Mouse (Mus musculus) liver, postnatal 0 days (tissue): ENCODE results near the gene Epyc. TPM values are rescaled to one million over a fixed set of nuclear protein-coding genes. Genes with fewer than 3 reads are reported as not detected.

Experiments used
- ATAC-seq: fragments of 200-750 bp; cut with Nextera tagmentation; 2 replicates; pipeline ENCODE4 v1.8.0; 2017; ENCODE audit warnings: mild to moderate bottlenecking, moderate library complexity
- DNase-seq: peaks from one replicate; pipeline ENCODE4 v3.0.0-alpha.2; 2016
- H3K27ac ChIP-seq: fragments of 300-500 bp; sonication (generic); 2 replicates; pipeline ENCODE4 v1.5.1; 2014; ENCODE audit warnings: antibody characterized with exemption, moderate library complexity, mild to moderate bottlenecking, low read depth
- H3K27me3 ChIP-seq: fragments of 300-500 bp; sonication (generic); 2 replicates; pipeline ENCODE4 v1.6.1; 2014; ENCODE audit warnings: low read length, control low read depth, mixed read lengths; ENCODE audit not compliant: insufficient read depth
- H3K36me3 ChIP-seq: fragments of 300-500 bp; sonication (generic); replicated peaks from 2 replicates; pipeline ENCODE4 v1.6.1; 2014; ENCODE audit warnings: mild to moderate bottlenecking, control low read depth, low read length, moderate library complexity, mixed read lengths; ENCODE audit not compliant: insufficient read depth
- H3K4me1 ChIP-seq: fragments of 300-500 bp; sonication (generic); 2 replicates; pipeline ENCODE4 v1.6.1; 2014; ENCODE audit warnings: antibody characterized with exemption, mild to moderate bottlenecking, control low read depth; ENCODE audit not compliant: insufficient read depth
- H3K4me2 ChIP-seq: fragments of 300-500 bp; sonication (generic); 2 replicates; pipeline ENCODE4 v1.6.1; 2014; ENCODE audit warnings: low read depth, mild to moderate bottlenecking, low read length, moderate library complexity, mixed read lengths
- H3K4me3 ChIP-seq: fragments of 300-500 bp; sonication (generic); 2 replicates; pipeline ENCODE4 v1.5.1; 2014; ENCODE audit warnings: low read depth, low read length
- H3K9ac ChIP-seq: fragments of 300-500 bp; sonication (generic); replicated peaks from 2 replicates; pipeline ENCODE4 v1.6.1; 2014; ENCODE audit warnings: mild to moderate bottlenecking, moderate library complexity
- H3K9me3 ChIP-seq: fragments of 300-500 bp; sonication (generic); 2 replicates; pipeline ENCODE4 v1.6.1; 2016; ENCODE audit warnings: mild to moderate bottlenecking, control low read depth, low read length, mixed read lengths
- CTCF ChIP-seq: sonication (generic); IDR thresholded peaks from 2 replicates; pipeline ENCODE4 v1.5.1; 2016; ENCODE audit warnings: antibody characterized with exemption, low read depth
- EP300 ChIP-seq: IDR thresholded peaks from 2 replicates; pipeline ENCODE4 v1.6.1; 2016; ENCODE audit warnings: antibody characterized with exemption, low read depth, mild to moderate bottlenecking
- WGBS: fragments of 180-500 bp; shearing (Covaris S2); extraction: QIAGEN DNeasy Blood & Tissue Kit; methylation state at CpG from one replicate; pipeline ENCODE4 v1.1.7; 2014; ENCODE audit not compliant: insufficient replicate concordance; 5-methylcytosine and 5-hydroxymethylcytosine counted together
- polyA plus RNA-seq: library from polyadenylated mRNA; unstranded; fragments of >200 nt; fragmentation: Nextera tagmentation; extraction: Ambion mirVana; gene quantifications from 2 replicates; pipeline ENCODE4 v1.2.1, GENCODE M21; 2015

Gene Epyc
- not detected in 2 replicates for polyA plus RNA-seq

GRCm38 (mm10) chr10:97643768-97644167 is at the start of gene Epyc:
Epyc (plus strand) TSS chr10:97644068.
- H3K9ac ChIP-seq: no peak within 1 kb of the TSS
- no peak for TF ChIP-seq CTCF
- no peak for TF ChIP-seq EP300
- DNase-seq (no peak), ATAC-seq (no peak)
- H3K4me2 ChIP-seq: no peak within 1 kb of the TSS
- H3K4me3 ChIP-seq: no peak within 1 kb of the TSS
- H3K27me3 ChIP-seq: no peaks in the 10 kb centered on the region
- no peaks in the 10 kb centered on the region for H3K9me3 ChIP-seq
- H3K36me3 ChIP-seq: no peaks in the 10 kb centered on the region
- H3K27ac ChIP-seq: no peak within 1 kb of the TSS
- H3K4me1 ChIP-seq: no peaks in the 10 kb centered on the region
- 71% methylated on average over 2 of the region's 2 CpGs for WGBS

- H3K36me3 ChIP-seq: no peaks in the 10 kb centered on the region
- no peaks in the 10 kb centered on the region for H3K27me3 ChIP-seq
- H3K4me3 ChIP-seq: no peak overlapping the region
- no peak overlapping the region for H3K9ac ChIP-seq
- ATAC-seq: no peak
- 71% methylated on average over 1 of the region's 1 CpGs for WGBS
- no peak overlapping the region for H3K4me2 ChIP-seq
- no peak overlapping the region for H3K27ac ChIP-seq
- TF ChIP-seq EP300: no peak
- no peak for TF ChIP-seq CTCF
- H3K4me1 ChIP-seq: no peaks in the 10 kb centered on the region
- DNase-seq: no peak
- H3K9me3 ChIP-seq: no peaks in the 10 kb centered on the region
Observed at GRCm38 (mm10) chr10:97595680-97596079, 48.2 kb upstream of the Epyc start.

GRCm38 (mm10) chr10:97601744-97602143 is 42.1 kb upstream of the Epyc start:
- no peaks in the 10 kb centered on the region for H3K36me3 ChIP-seq
- no peak overlapping the region for H3K9ac ChIP-seq
- DNase-seq (no peak), ATAC-seq (no peak)
- no peaks in the 10 kb centered on the region for H3K4me1 ChIP-seq
- no peaks in the 10 kb centered on the region for H3K9me3 ChIP-seq
- no peak overlapping the region for H3K4me3 ChIP-seq
- no peak overlapping the region for H3K27ac ChIP-seq
- H3K27me3 ChIP-seq: no peaks in the 10 kb centered on the region
- H3K4me2 ChIP-seq: no peak overlapping the region
- WGBS: 72% methylated on average over 4 of the region's 4 CpGs
- TF ChIP-seq EP300: no peak
- TF ChIP-seq CTCF: no peak

- DNase-seq: no peak
- no peak for ATAC-seq
- no peak overlapping the region for H3K27ac ChIP-seq
Observed at GRCm38 (mm10) chr10:97603256-97603655, 40.6 kb upstream of the Epyc start.

GRCm38 (mm10) chr10:97606579-97606978 is 37.3 kb upstream of the Epyc start, which contains the start of gene Kera:
Kera (plus strand) TSS chr10:97606879.
- Histone ChIP-seq H3K27me3 (no peaks in the 10 kb centered on the region), H3K4me3 (no peak within 1 kb of the TSS), H3K27ac (no peak within 1 kb of the TSS), H3K9ac (no peak within 1 kb of the TSS), H3K36me3 (no peaks in the 10 kb centered on the region), H3K4me1 (no peaks in the 10 kb centered on the region), H3K4me2 (no peak within 1 kb of the TSS), H3K9me3 (no peaks in the 10 kb centered on the region)
- ATAC-seq: no peak
- TF ChIP-seq CTCF (no peak), EP300 (no peak)
- no peak for DNase-seq
- WGBS: 66% methylated on average over 2 of the region's 2 CpGs

More at GRCm38 (mm10) chr10:97603256-97603655, 40.6 kb upstream of the Epyc start:
- Histone ChIP-seq H3K9me3 (no peaks in the 10 kb centered on the region), H3K4me2 (no peak overlapping the region), H3K36me3 (no peaks in the 10 kb centered on the region), H3K27me3 (no peaks in the 10 kb centered on the region), H3K4me1 (no peaks in the 10 kb centered on the region), H3K4me3 (no peak overlapping the region), H3K9ac (no peak overlapping the region)
- TF ChIP-seq EP300: no peak
- TF ChIP-seq CTCF: no peak

GRCm38 (mm10) chr10:97622328-97622727 is 21.5 kb upstream of the Epyc start:
- Histone ChIP-seq H3K9me3 (no peaks in the 10 kb centered on the region), H3K27ac (no peak overlapping the region), H3K27me3 (no peaks in the 10 kb centered on the region), H3K9ac (no peak overlapping the region), H3K4me3 (no peak overlapping the region), H3K4me2 (no peak overlapping the region), H3K4me1 (no peaks in the 10 kb centered on the region), H3K36me3 (no peaks in the 10 kb centered on the region)
- TF ChIP-seq EP300 (no peak), CTCF (no peak)
- no peak for ATAC-seq
- WGBS: 76% methylated on average over 1 of the region's 1 CpGs
- DNase-seq: no peak

- Histone ChIP-seq H3K4me1 (no peaks in the 10 kb centered on the region), H3K9ac (no peak overlapping the region), H3K9me3 (no peaks in the 10 kb centered on the region), H3K4me3 (no peak overlapping the region), H3K27me3 (no peaks in the 10 kb centered on the region), H3K36me3 (no peaks in the 10 kb centered on the region), H3K27ac (no peak overlapping the region), H3K4me2 (no peak overlapping the region)
- TF ChIP-seq EP300 (no peak), CTCF (no peak)
- WGBS: 76% methylated on average over 2 of the region's 2 CpGs
- ATAC-seq (no peak), DNase-seq (no peak)
Observed at GRCm38 (mm10) chr10:97624381-97624780, 19.5 kb upstream of the Epyc start.
